Mouse (Mus musculus): ENCODE results near the gene Aox2. TPM values are rescaled to one million over a fixed set of nuclear protein-coding genes. Genes with fewer than 3 reads are reported as not detected.

Gene Aox2
- polyA plus RNA-seq, 1 experiment, result not detected

DNA sequence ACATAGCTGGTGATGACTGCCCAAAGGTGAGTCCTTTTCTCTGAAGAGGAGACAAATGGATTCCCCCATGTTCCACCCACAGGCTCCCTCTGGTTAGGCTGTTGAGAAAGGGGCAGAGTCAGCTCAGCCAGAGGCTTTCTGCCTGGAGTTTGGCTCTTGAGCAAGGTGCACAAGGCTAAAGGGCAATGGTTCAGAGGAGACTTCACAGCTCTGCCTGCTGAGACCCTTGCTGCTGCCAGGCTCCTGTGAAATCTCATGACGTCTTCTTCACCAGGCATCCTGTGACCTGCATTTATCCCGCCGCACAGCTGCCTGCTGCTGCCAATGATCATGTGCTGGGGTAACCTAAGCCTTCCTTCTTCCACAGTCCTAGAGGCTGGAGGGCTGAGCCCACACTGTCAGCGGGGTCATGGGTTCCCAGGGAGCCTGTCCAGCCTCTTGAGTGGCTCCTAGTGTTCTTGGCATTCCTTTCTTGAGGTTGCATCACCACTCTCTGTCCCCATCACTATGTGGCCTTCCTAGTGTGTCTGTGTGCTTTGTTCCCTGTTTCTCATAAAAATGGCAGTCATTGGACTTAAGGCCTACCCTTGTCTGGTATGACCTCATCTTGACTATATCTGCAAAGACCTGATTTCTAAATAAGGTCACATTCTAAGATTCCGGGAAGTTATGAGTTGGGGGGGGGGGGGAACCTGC is 104.6 kb downstream of the Aox2 start:
- TF ChIP-seq TAL1 (IDR thresholded peaks at IDR 0.05; ENCODE audit: low read length), result no peak
- TF ChIP-seq GATA1 (IDR thresholded peaks at IDR 0.05; ENCODE audit: low read length), result no peak
- no peaks in the 10 kb centered on the region for H3K36me3 ChIP-seq (ENCODE audit: control insufficient read depth)
- no peaks in the 10 kb centered on the region for H3K4me1 ChIP-seq (ENCODE audit: control insufficient read depth)
- H3K9me3 ChIP-seq (ENCODE audit: control insufficient read depth, low read length), result no peaks in the 10 kb centered on the region
- no peak overlapping the region for H3K4me3 ChIP-seq (replicated peaks)
- peaks cover 6% of the 10 kb centered on the region for H3K27me3 ChIP-seq (ENCODE audit: control insufficient read depth)

DNA sequence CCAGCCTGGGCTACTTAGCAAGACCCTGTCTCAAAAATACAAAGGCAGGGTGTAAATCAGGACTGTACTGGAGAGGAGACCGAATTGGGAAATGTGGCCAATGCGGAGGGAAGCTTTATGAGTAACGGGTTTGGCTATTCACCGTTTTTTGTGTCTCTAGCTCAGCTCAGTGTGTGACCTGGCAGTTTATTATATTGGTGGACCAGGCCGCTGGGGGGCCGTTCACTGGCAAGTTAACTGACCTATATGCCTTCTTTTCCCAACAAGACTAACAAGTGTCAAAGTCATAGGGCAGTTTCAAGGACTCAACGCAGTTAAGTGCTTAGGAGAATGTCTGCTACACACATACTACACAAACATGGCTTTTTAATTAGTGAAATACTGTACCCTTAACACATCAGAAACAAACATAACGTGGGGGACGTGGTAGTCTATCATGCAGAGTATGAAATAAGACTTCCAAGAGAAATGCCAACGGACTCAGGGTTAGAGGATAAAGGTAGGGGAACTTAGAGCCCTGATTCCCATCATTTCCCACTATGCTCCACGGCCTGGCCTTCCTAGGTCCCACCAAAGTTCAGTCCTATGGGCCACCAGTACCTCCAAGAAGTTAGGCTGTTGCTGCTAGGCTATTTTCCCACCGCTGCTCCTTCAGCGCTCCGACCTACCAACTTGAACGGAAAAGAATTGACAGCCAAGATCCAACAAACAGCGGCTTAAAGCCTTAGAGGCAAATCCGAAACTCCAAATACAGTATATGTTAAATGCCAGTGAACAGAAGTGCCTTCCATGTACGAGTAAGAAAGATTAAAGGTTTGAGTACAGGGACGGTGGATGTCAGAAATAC is 113.5 kb downstream of the Aox2 start:
- Histone ChIP-seq H3K36me3 (ENCODE audit: control insufficient read depth) (peaks cover 21% of the 10 kb centered on the region), H3K4me3 (replicated peaks) (peak overlapping the region; percentile 92), H3K9me3 (ENCODE audit: control insufficient read depth, low read length) (no peaks in the 10 kb centered on the region), H3K4me1 (ENCODE audit: control insufficient read depth) (peaks cover 34% of the 10 kb centered on the region), H3K27me3 (ENCODE audit: control insufficient read depth) (no peaks in the 10 kb centered on the region)
- TF ChIP-seq TAL1 (IDR thresholded peaks at IDR 0.05; ENCODE audit: low read length), result no peak
- TF ChIP-seq GATA1 (IDR thresholded peaks at IDR 0.05; ENCODE audit: low read length), result no peak

DNA sequence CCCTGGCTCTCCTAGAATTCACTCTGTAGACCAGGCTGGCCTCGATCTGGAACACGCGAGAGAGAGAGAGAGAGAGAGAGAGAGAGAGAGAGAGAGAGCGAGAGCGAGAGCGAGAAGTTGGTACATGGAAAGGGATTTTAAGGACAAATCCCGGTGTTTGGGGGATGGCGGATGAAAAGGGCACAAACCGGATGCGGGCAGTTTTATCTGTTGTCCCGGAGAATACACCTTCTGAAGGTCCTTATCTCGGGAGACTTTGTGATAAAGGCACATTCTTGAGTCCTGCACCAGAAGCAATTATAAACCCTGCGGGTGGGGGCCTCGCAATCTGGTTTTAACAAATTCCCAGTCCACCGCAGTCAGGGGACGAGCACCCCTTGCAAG is 114.1 kb downstream of the Aox2 start:
- peaks cover 27% of the 10 kb centered on the region for H3K36me3 ChIP-seq (ENCODE audit: control insufficient read depth)
- TF ChIP-seq GATA1 (IDR thresholded peaks at IDR 0.05; ENCODE audit: low read length), result 0 out of 2 replicates have a peak, but pooled peaks have one; percentile 12
- TF ChIP-seq TAL1 (IDR thresholded peaks at IDR 0.05; ENCODE audit: low read length), result no peak

DNA sequence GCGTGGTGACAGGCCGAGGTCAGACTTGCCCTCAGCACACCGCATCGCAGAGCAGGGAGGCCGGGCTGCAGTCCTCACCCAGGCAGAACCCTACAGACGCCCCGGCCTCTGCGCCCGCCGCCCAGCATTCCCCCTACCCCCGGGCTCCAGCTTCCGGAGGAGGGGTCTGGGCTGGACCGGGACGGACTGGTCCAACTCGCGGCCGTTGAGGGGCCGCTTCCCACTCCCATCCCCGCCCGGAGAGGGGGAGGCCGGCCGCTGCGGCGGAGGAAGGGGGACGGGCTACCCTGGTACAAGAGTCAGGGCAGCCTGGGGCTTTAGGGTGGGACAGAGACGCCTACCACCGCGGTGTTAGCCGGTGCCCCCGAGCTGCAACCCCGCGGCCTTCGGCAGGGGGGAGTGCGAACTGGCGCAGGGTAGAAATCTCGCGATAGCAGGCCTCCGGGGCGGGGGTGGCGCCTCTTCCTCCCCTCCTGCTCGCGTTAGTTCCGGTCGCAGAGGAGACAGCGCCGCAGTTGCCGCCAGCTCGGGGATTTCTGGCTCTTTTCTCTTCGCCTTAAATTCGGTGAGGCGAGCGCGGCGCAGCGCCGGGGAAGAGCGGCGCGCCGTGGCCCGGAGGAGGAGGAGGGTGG is 114.6 kb downstream of the Aox2 start, which contains the start of gene Bzw1:
Gene Bzw1, plus strand, starts transcription at position 247 of the 632 bp plus-strand sequence.
- Histone ChIP-seq H3K9me3 (ENCODE audit: control insufficient read depth, low read length) (no peaks in the 10 kb centered on the region), H3K4me3 (replicated peaks) (peak within 1 kb of the TSS; percentile 92), H3K4me1 (ENCODE audit: control insufficient read depth) (peaks cover 34% of the 10 kb centered on the region), H3K27me3 (ENCODE audit: control insufficient read depth) (no peaks in the 10 kb centered on the region), H3K36me3 (ENCODE audit: control insufficient read depth) (peaks cover 32% of the 10 kb centered on the region)
- TF ChIP-seq TAL1 (IDR thresholded peaks at IDR 0.05; ENCODE audit: low read length) (no peak), GATA1 (IDR thresholded peaks at IDR 0.05; ENCODE audit: low read length) (no peak)

More for the DNA sequence above, 114.1 kb downstream of the Aox2 start:
- H3K9me3 ChIP-seq (ENCODE audit: control insufficient read depth, low read length), result no peaks in the 10 kb centered on the region
- peak overlapping the region; percentile 92 for H3K4me3 ChIP-seq (replicated peaks)
- peaks cover 34% of the 10 kb centered on the region for H3K4me1 ChIP-seq (ENCODE audit: control insufficient read depth)
- no peaks in the 10 kb centered on the region for H3K27me3 ChIP-seq (ENCODE audit: control insufficient read depth)

DNA sequence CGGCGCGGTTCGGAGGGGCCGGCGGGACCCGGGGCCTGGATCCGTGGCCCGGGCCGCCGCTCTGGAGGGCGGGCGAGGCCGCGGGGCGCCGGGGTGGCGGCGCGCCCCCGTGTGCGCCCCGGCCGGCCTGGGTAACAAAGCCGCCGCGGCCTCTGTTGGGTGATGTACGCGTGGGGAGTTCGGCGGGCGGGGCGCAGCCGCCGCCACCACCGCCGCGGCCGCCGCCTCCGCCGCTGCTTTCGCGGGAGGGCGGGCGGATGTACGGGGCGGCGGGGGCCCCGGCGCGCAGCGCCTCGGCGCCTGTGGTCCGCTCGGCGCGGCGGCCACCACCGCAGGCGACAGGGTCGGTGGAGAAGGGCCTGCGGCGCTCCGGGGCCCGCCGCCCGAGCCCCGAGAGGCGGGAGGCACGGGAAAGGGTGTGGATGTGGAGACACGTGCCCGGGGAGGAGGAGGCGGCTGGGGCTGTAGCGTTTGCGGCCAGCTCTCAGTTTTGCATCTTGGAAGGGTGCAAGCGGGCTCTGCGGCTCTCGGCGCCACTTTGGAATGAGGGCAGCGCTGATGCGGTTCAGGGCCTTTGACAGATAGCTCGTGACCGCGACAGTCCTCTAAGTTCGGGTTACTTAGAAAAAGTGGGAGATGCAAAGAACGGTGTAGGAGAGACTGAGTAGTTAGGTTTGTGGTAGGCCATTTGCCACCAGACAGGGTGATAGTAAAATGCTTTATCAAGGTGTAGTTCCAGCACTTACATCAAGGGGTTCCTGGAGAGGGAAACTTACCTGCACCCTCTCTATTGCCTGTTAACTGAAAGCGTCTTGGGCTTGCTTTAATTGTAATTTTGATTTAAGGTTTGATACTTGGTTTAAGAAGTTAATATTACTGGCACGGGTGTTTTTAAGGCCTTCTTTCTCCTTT is 115.4 kb downstream of the Aox2 start:
- Histone ChIP-seq H3K36me3 (ENCODE audit: control insufficient read depth) (peaks cover 40% of the 10 kb centered on the region), H3K27me3 (ENCODE audit: control insufficient read depth) (no peaks in the 10 kb centered on the region), H3K4me1 (ENCODE audit: control insufficient read depth) (peaks cover 34% of the 10 kb centered on the region), H3K4me3 (replicated peaks) (peak overlapping the region; percentile 92), H3K9me3 (ENCODE audit: control insufficient read depth, low read length) (no peaks in the 10 kb centered on the region)
- TF ChIP-seq GATA1 (IDR thresholded peaks at IDR 0.05; ENCODE audit: low read length), result no peak
- no peak for TF ChIP-seq TAL1 (IDR thresholded peaks at IDR 0.05; ENCODE audit: low read length)

DNA sequence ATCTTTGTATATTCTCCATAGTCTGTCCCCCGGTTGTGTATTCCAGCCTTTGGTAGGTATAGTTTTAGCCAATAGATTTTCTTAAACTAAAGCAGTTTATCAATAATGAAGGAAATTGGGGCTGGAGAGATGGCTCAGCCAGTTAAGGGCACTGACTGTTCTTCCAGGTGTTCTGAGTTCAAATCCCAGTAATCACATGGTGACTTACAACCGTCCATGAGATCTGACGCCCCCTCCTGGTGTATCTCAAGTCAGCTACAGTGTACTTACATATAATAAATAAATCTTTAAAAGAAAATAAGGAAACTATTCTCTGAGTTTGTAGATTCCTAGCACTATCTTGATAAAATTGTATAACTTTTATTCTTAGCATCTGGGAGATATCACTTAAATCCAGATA is 117.2 kb downstream of the Aox2 start:
- no peak for TF ChIP-seq TAL1 (IDR thresholded peaks at IDR 0.05; ENCODE audit: low read length)
- no peak for TF ChIP-seq GATA1 (IDR thresholded peaks at IDR 0.05; ENCODE audit: low read length)
- Histone ChIP-seq H3K9me3 (ENCODE audit: control insufficient read depth, low read length) (no peaks in the 10 kb centered on the region), H3K4me1 (ENCODE audit: control insufficient read depth) (peaks cover 34% of the 10 kb centered on the region), H3K4me3 (replicated peaks) (no peak overlapping the region), H3K36me3 (ENCODE audit: control insufficient read depth) (peaks cover 58% of the 10 kb centered on the region), H3K27me3 (ENCODE audit: control insufficient read depth) (no peaks in the 10 kb centered on the region)

DNA sequence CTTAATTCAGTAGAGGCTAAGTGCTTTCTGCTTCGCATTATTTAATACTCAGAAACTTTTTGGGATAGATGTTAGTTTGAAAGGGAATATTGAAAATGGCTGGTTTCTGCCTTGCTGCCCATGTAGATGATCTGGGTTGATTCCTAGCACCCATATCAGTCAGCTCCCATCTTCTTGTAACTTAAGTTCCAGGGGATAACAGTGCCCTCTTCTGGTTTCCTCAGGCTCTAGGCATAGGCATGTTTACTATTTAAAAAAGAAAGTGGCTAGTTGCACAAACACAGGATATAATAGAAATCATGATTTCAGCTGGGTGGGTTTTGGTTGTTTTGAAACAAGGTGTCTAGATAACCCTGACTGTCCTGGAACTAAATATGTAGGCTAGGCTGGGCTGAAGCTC is 118.1 kb downstream of the Aox2 start:
- Histone ChIP-seq H3K9me3 (ENCODE audit: control insufficient read depth, low read length) (no peaks in the 10 kb centered on the region), H3K4me3 (replicated peaks) (no peak overlapping the region), H3K36me3 (ENCODE audit: control insufficient read depth) (peaks cover 66% of the 10 kb centered on the region), H3K4me1 (ENCODE audit: control insufficient read depth) (peaks cover 32% of the 10 kb centered on the region), H3K27me3 (ENCODE audit: control insufficient read depth) (no peaks in the 10 kb centered on the region)
- TF ChIP-seq GATA1 (IDR thresholded peaks at IDR 0.05; ENCODE audit: low read length) (no peak), TAL1 (IDR thresholded peaks at IDR 0.05; ENCODE audit: low read length) (no peak)

DNA sequence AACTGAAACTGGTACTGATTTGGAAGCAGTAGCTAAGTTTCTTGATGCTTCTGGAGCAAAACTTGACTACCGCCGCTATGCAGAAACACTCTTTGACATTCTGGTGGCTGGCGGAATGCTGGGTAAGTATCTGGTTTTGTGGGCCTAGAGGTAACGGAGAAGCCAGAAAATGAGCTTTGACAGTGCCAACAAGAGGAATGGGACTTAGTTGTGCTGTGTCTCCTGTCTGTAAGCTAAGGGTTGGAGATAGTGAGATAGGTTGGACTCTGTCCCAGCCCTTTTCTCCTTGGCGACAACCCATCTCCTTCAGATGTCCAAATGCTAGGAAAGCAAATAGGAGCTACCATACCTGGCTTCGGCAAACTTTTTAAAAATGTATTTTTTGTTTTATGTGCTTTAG is 119.6 kb downstream of the Aox2 start:
- H3K27me3 ChIP-seq (ENCODE audit: control insufficient read depth), result no peaks in the 10 kb centered on the region
- H3K4me1 ChIP-seq (ENCODE audit: control insufficient read depth), result peaks cover 18% of the 10 kb centered on the region
- no peak overlapping the region for H3K4me3 ChIP-seq (replicated peaks)
- TF ChIP-seq TAL1 (IDR thresholded peaks at IDR 0.05; ENCODE audit: low read length), result no peak
- no peak for TF ChIP-seq GATA1 (IDR thresholded peaks at IDR 0.05; ENCODE audit: low read length)
- peaks cover 82% of the 10 kb centered on the region for H3K36me3 ChIP-seq (ENCODE audit: control insufficient read depth)
- H3K9me3 ChIP-seq (ENCODE audit: control insufficient read depth, low read length), result no peaks in the 10 kb centered on the region
